Mouse (Mus musculus) embryonic stem cell, embryonic (primary cell): ENCODE data around the gene Lgi4.

Experiments
- CTCF ChIA-PET, 4 experiments: fragments of 300-600 bp in 2 of 4; fragments of 350-600 bp in 2 of 4; sonication (Branson Sonifier 250); formaldehyde crosslinking; loops; one replicate each; lab custom pipeline; 2022; ENCODE audit warnings: inconsistent platforms in 2 of 4; lab: Charles Lee
- POLR2A ChIA-PET, 4 experiments: fragments of 300-600 bp in 2 of 4; fragments of 350-600 bp in 2 of 4; sonication (Branson Sonifier 250); formaldehyde crosslinking; loops; one replicate each; lab custom pipeline; 2022; ENCODE audit warnings: antibody characterized with exemption in 4 of 4, inconsistent platforms in 1 of 4; lab: Charles Lee

Gene Lgi4

GRCm38 (mm10) chr7:31058211-31058610 is 931 bp upstream of the Lgi4 start:
- CTCF ChIA-PET: interaction anchor here in 3 of 4 experiments (0.9 to 5.3 kb wide), 15 partner anchors 9 to 252 kb away, joined by 3 to 38 read pairs (median 8); partner anchors contain the start of gene Fxyd3 (in 1 of the 3)
- POLR2A ChIA-PET: interaction anchor here in 2 of 4 experiments (1.4 kb wide), 2 partner anchors 11 to 40 kb away, joined by 3 read pairs; no protein-coding TSS in a partner anchor

DNA sequence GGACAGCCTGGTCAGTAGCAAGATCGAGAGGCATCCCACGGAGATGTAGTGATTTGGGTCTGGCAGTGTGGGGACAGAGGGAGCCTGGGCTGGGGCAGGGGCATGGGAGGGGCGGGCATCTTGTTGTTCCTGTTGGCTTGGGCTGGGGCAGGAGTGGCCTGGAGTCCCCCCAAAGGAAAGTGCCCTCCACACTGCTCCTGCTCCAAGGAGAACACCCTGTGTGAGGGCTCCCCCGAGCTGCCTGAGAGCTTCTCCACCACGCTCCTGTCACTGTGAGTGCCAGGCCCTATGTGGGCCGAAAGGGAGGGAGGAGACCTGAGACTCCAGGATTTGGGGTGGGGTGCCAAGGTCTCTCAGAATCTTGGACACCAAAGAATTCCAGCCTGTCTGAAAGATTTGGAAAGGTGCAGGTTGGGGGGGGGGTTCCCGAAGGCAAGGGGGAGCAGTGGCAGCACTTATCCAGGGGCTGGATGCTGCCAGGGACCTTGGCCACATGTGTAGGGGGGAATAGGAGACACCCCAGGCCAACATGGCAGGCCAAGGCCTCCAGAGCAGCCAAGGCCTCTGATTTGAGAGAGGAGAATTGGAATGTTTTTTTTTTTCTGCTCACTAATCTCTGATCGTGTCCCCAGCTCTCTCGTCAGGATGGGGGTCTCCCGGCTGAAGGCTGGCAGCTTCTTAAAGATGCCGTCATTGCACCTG is 928 bp downstream of the Lgi4 start:
- CTCF ChIA-PET: interaction anchor here in 3 of 4 experiments (0.7 to 5.3 kb wide), 10 partner anchors 9 to 60 kb away, joined by 3 to 38 read pairs (median 4); partner anchors contain the start of genes Fxyd3 (in 1 of the 3) and Fxyd7 (in 1 of the 3)

GRCm38 (mm10) chr7:31060621-31061010 is 1.5 kb downstream of the Lgi4 start:
- POLR2A ChIA-PET: no interaction called here
- CTCF ChIA-PET: interaction anchor here in 2 of 4 experiments (0.9 to 5.3 kb wide), 6 partner anchors 9 to 37 kb away, joined by 3 to 38 read pairs (median 4); partner anchors contain the start of genes Fxyd3 (in 1 of the 2) and Fxyd7 (in 1 of the 2)

More for the DNA sequence above, 928 bp downstream of the Lgi4 start:
- POLR2A ChIA-PET: no interaction called here

DNA sequence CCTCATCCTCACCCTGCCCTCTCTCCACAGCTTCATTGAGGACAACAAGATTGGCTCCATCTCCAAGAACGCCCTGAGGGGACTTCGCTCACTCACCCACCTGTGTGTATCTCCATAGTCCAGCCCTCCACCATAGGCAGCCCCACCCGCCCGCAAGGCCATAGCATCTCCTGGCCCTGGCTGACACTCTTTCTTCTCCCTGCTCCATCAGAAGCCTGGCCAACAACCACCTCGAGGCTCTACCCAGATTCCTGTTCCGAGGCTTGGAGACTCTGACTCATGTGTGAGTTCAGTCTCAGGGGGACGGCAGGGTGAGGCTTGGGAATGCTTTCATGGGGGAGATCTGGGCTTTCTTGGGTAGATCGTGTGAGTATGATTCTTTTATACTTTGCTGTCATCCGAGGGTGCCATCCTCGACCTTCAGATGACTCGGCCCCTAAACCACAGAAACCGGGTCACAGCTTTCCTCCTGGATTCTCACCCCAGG is 4.0 kb downstream of the Lgi4 start:
- POLR2A ChIA-PET: interaction anchor here in 1 of 4 experiments (0.7 kb wide), 1 partner anchor 364 kb away, joined by 3 read pairs; no protein-coding TSS in a partner anchor
- CTCF ChIA-PET: interaction anchor here in 1 of 4 experiments (1.1 to 1.2 kb wide), 2 partner anchors 11 to 15 kb away, joined by 3 read pairs; no protein-coding TSS in a partner anchor

GRCm38 (mm10) chr7:31067836-31068235 is 8.7 kb downstream of the Lgi4 start:
- ChIA-PET CTCF (interaction anchor here in 3 of 4 experiments (0.7 to 4.5 kb wide), 17 partner anchors 9 to 434 kb away, joined by 3 to 30 read pairs (median 6); partner anchors contain the start of genes Lgi4 (in 2 of the 3), Fxyd1 (in 1 of the 3) and Gramd1a (in 1 of the 3)), POLR2A (interaction anchor here in 2 of 4 experiments (0.7 to 2.2 kb wide), 11 partner anchors 10 to 85 kb away, joined by 3 to 6 read pairs (median 3); no protein-coding TSS in a partner anchor)

DNA sequence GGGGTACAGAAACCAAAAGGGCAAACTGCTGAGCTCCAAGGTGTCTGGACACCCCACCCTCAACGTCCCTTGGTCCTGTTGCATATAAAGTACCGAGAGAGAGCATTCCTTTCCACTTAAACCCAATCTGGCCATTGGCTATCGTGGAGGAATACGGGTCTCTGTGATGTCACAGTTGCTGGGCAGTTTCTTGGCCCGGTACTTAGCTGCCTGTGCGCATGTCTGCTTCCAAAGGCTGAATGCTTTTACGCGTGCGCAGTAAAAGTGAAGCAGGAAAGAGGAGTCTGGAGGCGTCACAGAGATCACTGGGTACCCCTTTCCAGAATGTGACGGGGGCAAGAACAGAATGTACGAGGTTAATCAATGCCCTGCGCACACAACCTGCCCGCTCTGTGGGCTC is 10.3 kb downstream of the Lgi4 start:
- ChIA-PET CTCF (interaction anchor here (1.0 to 4.5 kb wide), 9 partner anchors 8 to 28 kb away, joined by 3 to 30 read pairs (median 5); partner anchors contain the start of gene Lgi4 (in 2 of the 4)), POLR2A (interaction anchor here in 1 of 4 experiments (0.6 to 1.1 kb wide), 2 partner anchors 12 to 14 kb away, joined by 3 read pairs; no protein-coding TSS in a partner anchor)

DNA sequence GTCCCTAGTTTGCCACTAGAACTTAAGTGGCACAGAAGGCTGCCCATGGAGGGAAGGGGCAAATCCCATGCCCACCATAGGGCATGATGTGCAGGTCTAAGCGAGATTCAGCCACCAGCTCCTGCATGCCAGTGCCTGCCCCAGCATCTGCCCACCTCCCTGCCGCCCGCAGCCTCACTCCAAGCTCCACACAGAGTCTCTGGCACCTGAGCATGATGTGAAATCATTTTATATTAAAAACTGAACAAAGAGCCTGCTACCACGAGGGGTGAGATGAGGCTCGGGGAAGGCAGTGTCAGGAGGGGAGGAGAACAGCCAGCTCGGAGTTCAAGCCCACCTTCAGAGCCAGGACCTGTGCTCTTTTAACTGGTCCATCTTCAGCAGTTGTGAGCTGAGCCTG is 11.2 kb downstream of the Lgi4 start:
- POLR2A ChIA-PET: interaction anchor here in 1 of 4 experiments (1.1 to 1.5 kb wide), 2 partner anchors 12 to 28 kb away, joined by 3 to 4 read pairs; no protein-coding TSS in a partner anchor

GRCm38 (mm10) chr7:31072326-31072725 is 13.2 kb downstream of the Lgi4 start:
- POLR2A ChIA-PET: no interaction called here
- CTCF ChIA-PET: interaction anchor here in 1 of 4 experiments (3.0 kb wide), 1 partner anchor 13 kb away, joined by 8 read pairs; the partner anchor contains the start of gene Lgi4

More for the DNA sequence above, 11.2 kb downstream of the Lgi4 start:
- CTCF ChIA-PET: interaction anchor here (1.0 to 4.5 kb wide), 9 partner anchors 8 to 27 kb away, joined by 3 to 30 read pairs (median 5); partner anchors contain the start of gene Lgi4 (in 2 of the 4)

- POLR2A ChIA-PET: no interaction called here
Observed at GRCm38 (mm10) chr7:31073546-31073945, 14.4 kb downstream of the Lgi4 start.

DNA sequence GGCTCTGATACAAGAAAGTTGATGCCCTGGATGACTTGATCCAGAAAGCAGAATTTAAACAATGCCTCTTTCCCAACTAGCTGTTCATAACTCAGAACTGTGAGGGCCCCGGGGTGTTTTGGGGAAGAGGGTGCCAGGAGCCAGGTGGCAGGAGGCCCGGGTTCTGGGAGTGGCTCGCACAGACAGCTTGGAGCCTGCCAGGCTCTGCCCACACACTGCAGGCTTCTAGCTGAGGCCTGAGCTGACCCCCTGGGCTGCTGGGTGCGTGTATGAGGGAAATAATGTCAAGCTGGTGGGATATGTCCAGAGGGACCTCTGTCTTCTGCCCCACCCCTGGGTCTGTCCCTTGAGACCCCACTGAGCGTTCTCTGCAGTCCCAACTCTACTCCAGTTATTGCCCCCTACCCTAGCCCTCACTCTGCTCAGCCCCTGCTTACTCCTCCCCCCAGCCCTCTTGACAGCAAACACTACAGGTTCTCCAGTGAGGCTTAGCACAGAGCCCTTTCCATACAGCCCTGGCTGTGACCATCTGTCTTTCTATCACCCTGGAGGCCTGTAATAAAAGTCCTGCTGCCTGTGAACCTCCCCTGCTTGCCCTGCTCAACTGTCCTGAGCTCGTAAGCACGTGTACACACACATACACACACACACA is 15.0 kb downstream of the Lgi4 start:
- ChIA-PET POLR2A (no interaction called here), CTCF (interaction anchor here in 1 of 4 experiments (1.4 kb wide), 1 partner anchor 24 kb away, joined by 7 read pairs; no protein-coding TSS in a partner anchor)

More at GRCm38 (mm10) chr7:31073546-31073945, 14.4 kb downstream of the Lgi4 start:
- CTCF ChIA-PET: no interaction called here

- ChIA-PET POLR2A (no interaction called here), CTCF (interaction anchor here in 1 of 4 experiments (1.4 kb wide), 1 partner anchor 23 kb away, joined by 7 read pairs; no protein-coding TSS in a partner anchor)
Observed at GRCm38 (mm10) chr7:31074713-31075069, 15.5 kb downstream of the Lgi4 start.

DNA sequence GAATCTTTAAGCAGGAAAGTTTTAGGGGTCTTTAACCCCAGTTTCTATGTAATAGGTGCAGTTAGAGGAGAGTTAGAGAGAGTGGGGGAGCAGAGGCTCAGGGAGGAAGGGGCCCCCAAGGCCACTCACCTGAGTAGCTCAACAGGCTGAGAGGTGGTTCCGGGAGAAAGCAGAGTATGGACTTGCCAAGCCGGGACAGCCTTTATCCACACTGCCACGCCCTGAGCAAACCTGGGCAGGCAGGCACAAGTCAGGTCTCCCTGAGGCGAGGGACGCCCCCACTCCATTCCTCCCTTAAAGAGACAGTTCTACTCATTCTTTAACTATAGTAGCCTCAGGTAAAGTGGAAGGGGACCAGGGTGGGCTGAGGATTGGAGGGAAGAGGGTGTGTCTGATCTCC is 17.4 kb downstream of the Lgi4 start, which contains the start of gene Fxyd3:
Gene Fxyd3, minus strand, starts transcription at position 213 of the 400 bp plus-strand sequence.
- POLR2A ChIA-PET: no interaction called here
- CTCF ChIA-PET: interaction anchor here in 2 of 4 experiments (1.7 to 2.4 kb wide), 2 partner anchors 18 to 21 kb away, joined by 3 to 38 read pairs; partner anchors contain the start of genes Fxyd1 (in 1 of the 2) and Lgi4 (in 1 of the 2)

DNA sequence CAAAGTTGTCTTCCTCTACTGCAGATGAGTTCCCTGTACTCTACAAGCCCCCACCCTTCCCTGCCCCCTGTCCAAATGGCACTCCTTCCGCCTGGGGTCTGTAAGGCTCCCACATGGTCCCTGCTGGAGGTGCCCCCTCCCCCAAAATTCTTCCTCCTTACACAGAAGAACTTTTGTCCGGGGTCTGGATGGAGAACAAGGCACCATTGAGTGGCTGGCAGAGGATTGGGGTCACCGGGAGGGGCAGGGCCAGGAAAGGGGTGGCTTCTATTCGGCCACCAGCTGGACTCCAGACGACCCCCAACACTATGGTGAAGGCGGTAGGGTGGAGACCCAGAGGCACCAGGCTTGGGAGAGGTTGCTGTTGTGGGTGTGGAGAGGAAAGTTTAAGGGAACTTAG is 18.3 kb downstream of the Lgi4 start:
- POLR2A ChIA-PET: interaction anchor here in 3 of 4 experiments (0.6 to 1.2 kb wide), 6 partner anchors 10 to 164 kb away, joined by 3 to 4 read pairs (median 3); partner anchors contain the start of gene Lgi4 (in 1 of the 3)
- CTCF ChIA-PET: interaction anchor here (0.6 to 2.4 kb wide), 72 partner anchors 8 to 412 kb away, joined by 3 to 38 read pairs (median 4); partner anchors contain the start of genes Lgi4 (in 4 of the 4), Fxyd1 (in 3 of the 4), Fam187b (in 2 of the 4) and Fxyd7 (in 2 of the 4)

- ChIA-PET CTCF (interaction anchor here (0.5 to 2.4 kb wide), 94 partner anchors 8 to 777 kb away, joined by 3 to 38 read pairs (median 4); partner anchors contain the start of genes Lgi4 (in 4 of the 4), Fxyd1 (in 3 of the 4), Fam187b (in 2 of the 4) and Fxyd7 (in 2 of the 4)), POLR2A (interaction anchor here in 3 of 4 experiments (0.6 to 1.2 kb wide), 8 partner anchors 10 to 360 kb away, joined by 3 to 4 read pairs (median 3); partner anchors contain the start of gene Lgi4 (in 1 of the 3))
Observed at GRCm38 (mm10) chr7:31077885-31078445, 18.8 kb downstream of the Lgi4 start.

- POLR2A ChIA-PET: interaction anchor here in 2 of 4 experiments (0.6 to 1.7 kb wide), 2 partner anchors 13 to 422 kb away, joined by 3 read pairs; no protein-coding TSS in a partner anchor
Observed at GRCm38 (mm10) chr7:31079670-31080069, 20.5 kb downstream of the Lgi4 start.

DNA sequence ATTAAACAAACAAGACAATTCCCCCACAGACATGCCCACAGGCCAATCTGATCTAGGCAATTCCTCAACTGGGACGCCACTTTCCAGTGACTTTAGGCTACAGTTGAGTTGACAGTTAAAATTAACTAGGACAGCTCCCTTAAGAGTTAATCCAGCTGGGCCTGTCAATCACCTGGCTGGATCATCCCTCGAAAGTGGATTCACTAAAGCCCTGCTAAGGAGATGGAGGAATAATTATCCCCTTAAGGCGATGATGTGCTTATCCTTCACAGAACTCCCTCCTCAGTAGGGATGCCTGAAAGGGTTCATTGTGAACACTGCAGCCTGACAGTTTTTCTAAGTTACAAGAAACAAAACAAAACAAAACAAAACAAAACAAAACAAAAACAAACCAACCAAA is 21.5 kb downstream of the Lgi4 start:
- POLR2A ChIA-PET: interaction anchor here in 3 of 4 experiments (0.6 to 1.7 kb wide), 3 partner anchors 14 to 427 kb away, joined by 3 read pairs; no protein-coding TSS in a partner anchor
- CTCF ChIA-PET: interaction anchor here in 3 of 4 experiments (0.7 to 1.0 kb wide), 3 partner anchors 14 to 18 kb away, joined by 3 read pairs; no protein-coding TSS in a partner anchor

More at GRCm38 (mm10) chr7:31079670-31080069, 20.5 kb downstream of the Lgi4 start:
- CTCF ChIA-PET: interaction anchor here in 1 of 4 experiments (1.0 kb wide), 1 partner anchor 13 kb away, joined by 3 read pairs; no protein-coding TSS in a partner anchor
